Mouse (Mus musculus) megakaryocyte, embryonic 14.5 days (primary cell): ENCODE measurements around the gene Insm1.

Source experiments
- FLI1 ChIP-seq: IDR thresholded peaks from 2 replicates; pipeline ENCODE4 v1.6.1; 2012; ENCODE audit warnings: low read length, inconsistent platforms, mixed read lengths
- GATA1 ChIP-seq: IDR thresholded peaks from 3 replicates; pipeline ENCODE4 v1.6.1; 2012; ENCODE audit warnings: mixed read lengths, low read length, inconsistent platforms, borderline replicate concordance

- TF ChIP-seq GATA1 (no peak), FLI1 (no peak)
These were observed 7.0 kb upstream of the Insm1 start for GRCm38 (mm10) chr2:146214715-146215114.
